Mouse (Mus musculus) gastrocnemius, adult 2 months (tissue): ENCODE data around the gene Fgb. TPM values are rescaled to one million over a fixed set of nuclear protein-coding genes. Genes with fewer than 3 reads are reported as not detected.

Source experiments
- DNase-seq: peaks from one replicate; pipeline ENCODE4 v3.0.0; 2022
- H3K27ac ChIP-seq: fragments of 200-600 bp; 2 replicates; pipeline ENCODE4 v1.8.1; 2022; ENCODE audit warnings: mild to moderate bottlenecking
- H3K4me3 ChIP-seq: fragments of 200-600 bp; 2 replicates; pipeline ENCODE4 v1.8.1; 2022; ENCODE audit warnings: mild to moderate bottlenecking, moderate library complexity
- CTCF ChIP-seq: fragments of 200-600 bp; IDR thresholded peaks from 2 replicates; pipeline ENCODE4 v1.8.1; 2022; ENCODE audit warnings: antibody characterized with exemption, mild to moderate bottlenecking, moderate library complexity
- intact Hi-C: fragments of 180-260 bp; cut with DNase I; formaldehyde crosslinking; loops from one replicate; pipeline ENCODE4 v1.15.1; 2025
- total RNA-seq, 2 experiments: library from RNA; stranded (reverse); gene quantifications; 2 replicates each; pipeline ENCODE4 v1.2.3; 2021

The Fgb gene
- total RNA-seq, 2 experiments from 2014 or later, result not detected

- no peak for DNase-seq
- intact Hi-C loops, result no loop called here
- no peak for TF ChIP-seq CTCF
- Histone ChIP-seq H3K27ac (no peak overlapping the region), H3K4me3 (no peak overlapping the region)
Observed at GRCm38 (mm10) chr3:83021176-83021575, 28.5 kb downstream of the Fgb start.

DNA sequence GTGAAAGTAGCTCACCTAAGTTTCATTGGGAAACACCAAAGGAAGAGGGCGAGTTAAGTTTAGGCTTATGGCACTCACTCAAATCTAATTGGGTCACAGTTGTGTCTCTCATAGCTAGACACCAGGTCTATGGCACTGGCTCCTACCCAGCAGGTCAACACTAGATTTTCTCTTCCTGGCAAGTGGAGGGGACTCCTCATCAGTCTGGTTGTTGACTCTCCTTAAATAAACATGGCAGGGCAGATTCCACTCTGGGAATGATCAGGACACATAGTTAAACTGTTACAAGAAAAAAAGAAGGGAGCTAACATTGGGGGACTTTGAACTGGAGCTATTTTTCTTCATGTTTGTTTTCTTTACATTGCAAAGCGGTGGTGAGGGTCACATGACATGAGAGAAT, 29.3 kb downstream of the Fgb start:
- no peak overlapping the region for H3K4me3 ChIP-seq
- no peak for TF ChIP-seq CTCF
- DNase-seq, result no peak
- H3K27ac ChIP-seq, result no peak overlapping the region
- intact Hi-C loops, result no loop called here

DNA sequence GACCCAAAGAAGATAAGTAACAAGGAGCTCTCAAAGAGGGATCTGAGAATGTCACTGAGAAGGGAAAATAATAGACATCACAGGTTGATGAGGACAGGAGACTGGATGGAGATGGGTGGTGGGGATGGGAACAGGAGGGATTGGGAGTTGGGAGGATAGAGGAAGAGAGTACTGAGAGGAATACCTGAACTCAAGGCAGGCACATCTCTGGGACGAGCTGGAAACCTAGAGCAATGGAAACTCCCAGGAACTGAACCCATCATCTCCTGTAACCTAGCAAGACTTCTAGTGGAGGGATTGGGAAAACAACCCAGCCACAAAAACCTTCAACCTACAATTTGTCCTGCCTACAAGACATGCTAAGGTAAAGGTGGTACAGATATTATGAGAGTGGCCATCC, 33.4 kb downstream of the Fgb start:
- H3K27ac ChIP-seq, result no peak overlapping the region
- no peak overlapping the region for H3K4me3 ChIP-seq
- intact Hi-C loops, result no loop called here
- no peak for DNase-seq
- TF ChIP-seq CTCF, result no peak

DNA sequence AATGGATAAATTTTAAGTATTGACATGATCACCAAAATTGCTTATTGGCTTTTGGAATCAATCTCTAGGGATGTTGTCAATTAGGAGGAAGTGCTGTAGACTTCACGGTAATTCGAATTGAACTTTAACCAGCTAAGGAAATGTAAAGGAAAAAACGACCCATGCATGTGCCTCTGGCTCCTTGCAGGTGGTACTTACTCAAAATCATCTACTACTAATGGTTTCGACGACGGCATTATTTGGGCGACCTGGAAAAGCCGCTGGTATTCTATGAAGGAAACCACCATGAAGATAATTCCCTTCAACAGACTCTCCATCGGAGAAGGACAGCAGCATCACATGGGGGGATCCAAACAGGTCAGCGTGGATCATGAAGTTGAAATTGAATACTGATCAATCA, 35.7 kb downstream of the Fgb start:
- intact Hi-C loops, result no loop called here
- no peak for TF ChIP-seq CTCF
- Histone ChIP-seq H3K27ac (no peak overlapping the region), H3K4me3 (no peak overlapping the region)
- DNase-seq, result no peak

- no peak overlapping the region for H3K27ac ChIP-seq
- TF ChIP-seq CTCF, result no peak
- intact Hi-C loops, result no loop called here
- DNase-seq, result no peak
- no peak overlapping the region for H3K4me3 ChIP-seq
Observed at GRCm38 (mm10) chr3:83012636-83013035, 37.0 kb downstream of the Fgb start.

- H3K27ac ChIP-seq, result no peak overlapping the region
- TF ChIP-seq CTCF, result no peak
- H3K4me3 ChIP-seq, result no peak overlapping the region
- no peak for DNase-seq
- intact Hi-C loops, result no loop called here
Observed at GRCm38 (mm10) chr3:83011565-83011964, 38.1 kb downstream of the Fgb start.

DNA sequence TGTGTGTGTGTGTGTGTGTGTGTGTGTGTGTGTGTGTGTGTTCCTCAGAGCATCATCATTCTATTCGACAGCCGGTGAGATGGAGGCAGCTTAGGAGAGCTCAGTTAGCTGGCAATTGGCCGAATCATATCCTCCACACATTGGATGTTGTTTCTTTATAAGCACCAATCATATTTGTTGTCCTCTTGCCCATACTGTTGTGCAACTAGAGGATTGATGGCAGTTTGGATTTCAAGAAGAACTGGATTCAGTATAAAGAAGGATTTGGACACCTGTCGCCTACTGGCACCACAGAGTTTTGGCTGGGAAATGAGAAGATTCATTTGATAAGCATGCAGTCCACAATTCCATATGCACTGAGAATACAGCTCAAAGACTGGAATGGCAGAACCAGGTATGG, 38.5 kb downstream of the Fgb start:
- intact Hi-C loops, result no loop called here
- no peak overlapping the region for H3K27ac ChIP-seq
- no peak overlapping the region for H3K4me3 ChIP-seq
- no peak for TF ChIP-seq CTCF
- no peak for DNase-seq

DNA sequence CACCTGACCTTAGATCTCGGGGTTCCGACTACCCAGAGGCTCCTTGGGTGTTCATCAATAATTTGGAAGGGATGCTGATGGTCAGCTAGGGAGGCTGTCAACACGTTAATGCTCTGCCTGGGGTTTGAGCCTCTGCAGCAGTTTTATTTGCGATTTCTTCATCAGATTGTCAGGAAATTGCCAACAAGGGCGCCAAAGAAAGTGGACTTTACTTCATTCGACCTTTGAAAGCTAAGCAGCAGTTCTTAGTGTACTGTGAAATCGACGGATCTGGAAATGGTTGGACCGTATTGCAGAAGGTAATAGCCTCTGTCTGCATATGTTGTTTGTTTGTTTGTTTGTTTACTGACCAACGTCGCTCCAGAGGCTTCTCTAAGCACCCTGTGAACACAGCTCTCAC, 39.4 kb downstream of the Fgb start:
- Histone ChIP-seq H3K27ac (no peak overlapping the region), H3K4me3 (no peak overlapping the region)
- DNase-seq, result no peak
- TF ChIP-seq CTCF, result no peak
- intact Hi-C loops, result no loop called here

DNA sequence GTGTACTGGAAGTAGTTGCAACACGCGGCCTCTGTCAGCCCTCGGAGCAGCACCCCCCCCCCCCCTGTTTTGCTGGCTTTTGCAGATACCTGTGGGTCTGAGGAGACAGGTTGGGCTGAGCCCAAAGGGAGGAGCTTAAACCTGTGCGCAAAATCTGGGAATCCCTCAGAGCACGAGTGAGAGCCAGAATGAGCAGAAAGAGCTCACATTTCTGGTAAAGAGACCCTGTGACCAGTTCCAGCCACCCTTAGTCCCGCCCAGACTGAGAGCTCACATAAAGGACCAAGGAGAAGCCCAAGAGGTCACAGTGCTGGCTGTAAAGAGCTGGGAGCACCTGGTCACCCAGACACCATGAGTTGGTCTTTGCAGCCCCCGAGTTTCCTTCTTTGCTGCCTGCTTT, 42.1 kb downstream of the Fgb start, which contains the start of gene Fgg:
Fgg (plus strand) TSS at position 168 of the 400 bp plus-strand sequence.
- TF ChIP-seq CTCF, result no peak
- no peak for DNase-seq
- intact Hi-C loops, result no loop called here
- H3K4me3 ChIP-seq, result no peak within 1 kb of the TSS
- no peak within 1 kb of the TSS for H3K27ac ChIP-seq

GRCm38 (mm10) chr3:83004801-83005200, 44.9 kb downstream of the Fgb start:
- Histone ChIP-seq H3K27ac (no peak overlapping the region), H3K4me3 (no peak overlapping the region)
- TF ChIP-seq CTCF, result no peak
- DNase-seq, result no peak
- intact Hi-C loops, result no loop called here

DNA sequence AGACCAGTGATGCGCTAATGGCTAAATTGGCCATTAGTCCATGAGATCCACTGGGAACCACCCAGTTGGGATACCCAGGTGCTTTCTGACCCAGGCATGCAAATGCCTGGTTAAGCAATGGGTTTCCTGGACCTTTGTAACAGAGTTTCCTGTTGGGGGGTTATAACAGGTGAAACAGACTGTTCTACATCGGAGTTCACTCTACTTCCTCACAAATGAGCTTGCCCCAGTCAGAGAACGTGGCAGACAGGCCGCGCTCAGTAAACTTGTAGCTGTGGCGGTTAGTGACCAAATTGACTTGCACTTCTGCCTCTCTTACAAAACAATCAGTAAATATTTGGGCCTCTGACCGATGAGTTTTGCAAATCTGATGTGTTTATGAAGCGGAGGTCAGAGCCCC, 46.6 kb downstream of the Fgb start:
- no peak for DNase-seq
- intact Hi-C loops, result no loop called here
- no peak for TF ChIP-seq CTCF
- Histone ChIP-seq H3K27ac (no peak overlapping the region), H3K4me3 (no peak overlapping the region)

GRCm38 (mm10) chr3:83002191-83002590, 47.5 kb downstream of the Fgb start:
- no peak overlapping the region for H3K27ac ChIP-seq
- no peak overlapping the region for H3K4me3 ChIP-seq
- TF ChIP-seq CTCF, result peak; percentile 89
- DNase-seq, result peak; percentile 30
- intact Hi-C loops, result no loop called here

DNA sequence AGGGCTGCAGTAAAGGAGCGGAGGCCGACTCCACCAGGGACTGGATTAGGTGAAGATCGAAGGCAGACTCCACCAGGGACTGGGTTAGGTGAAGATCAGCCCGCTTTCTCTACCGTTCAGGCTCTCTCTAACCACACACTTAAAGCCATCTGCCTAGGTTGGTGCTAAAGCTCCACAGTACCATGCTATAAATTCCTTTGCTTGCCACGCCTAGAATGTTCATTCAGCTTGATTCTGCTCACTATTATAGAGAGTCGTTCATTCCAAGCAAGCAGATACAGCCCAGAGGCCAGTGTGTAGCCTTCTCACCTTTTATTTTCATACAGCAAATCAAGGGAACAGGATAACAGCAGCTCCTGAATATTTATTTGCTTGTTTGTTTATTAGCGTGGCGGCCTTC, 49.7 kb downstream of the Fgb start:
- intact Hi-C loops, result loop anchor here (1.0 to 2.0 kb wide), 3 partner anchors 53 to 273 kb away; no protein-coding TSS in a partner anchor
- H3K4me3 ChIP-seq, result no peak overlapping the region
- no peak overlapping the region for H3K27ac ChIP-seq
- TF ChIP-seq CTCF, result no peak
- no peak for DNase-seq

GRCm38 (mm10) chr3:82998772-82999463, 50.7 kb downstream of the Fgb start:
- TF ChIP-seq CTCF, result peak; percentile 78
- H3K4me3 ChIP-seq, result no peak overlapping the region
- no peak overlapping the region for H3K27ac ChIP-seq
- intact Hi-C loops, result loop anchor here (1.0 to 2.0 kb wide), 3 partner anchors 54 to 274 kb away; no protein-coding TSS in a partner anchor
- no peak for DNase-seq
